Mouse (Mus musculus): ENCODE data around the gene Usp4.

The Usp4 gene

DNA sequence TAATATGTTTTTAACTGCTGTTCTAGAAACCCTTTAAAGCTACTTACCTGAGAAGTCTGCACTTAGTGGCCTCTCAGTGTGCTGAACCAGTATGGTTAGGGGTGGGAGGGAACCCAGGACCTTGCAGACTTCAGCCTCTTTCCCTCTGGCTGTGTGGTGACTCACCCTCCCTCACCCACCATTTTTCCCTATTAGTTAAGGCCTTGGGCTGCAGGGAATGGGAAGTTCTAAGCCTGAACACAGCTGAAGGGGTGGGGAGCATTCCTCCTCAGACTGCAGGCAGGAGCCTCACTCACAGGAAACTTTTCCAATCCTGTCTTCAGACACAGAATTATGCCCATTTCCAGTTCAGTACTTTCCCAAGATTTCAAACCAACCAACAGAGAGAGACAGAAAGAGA, 5.9 kb upstream of the Usp4 start:
- DNase-seq (ENCODE audit: low spot score in 2 of 2): no peak

DNA sequence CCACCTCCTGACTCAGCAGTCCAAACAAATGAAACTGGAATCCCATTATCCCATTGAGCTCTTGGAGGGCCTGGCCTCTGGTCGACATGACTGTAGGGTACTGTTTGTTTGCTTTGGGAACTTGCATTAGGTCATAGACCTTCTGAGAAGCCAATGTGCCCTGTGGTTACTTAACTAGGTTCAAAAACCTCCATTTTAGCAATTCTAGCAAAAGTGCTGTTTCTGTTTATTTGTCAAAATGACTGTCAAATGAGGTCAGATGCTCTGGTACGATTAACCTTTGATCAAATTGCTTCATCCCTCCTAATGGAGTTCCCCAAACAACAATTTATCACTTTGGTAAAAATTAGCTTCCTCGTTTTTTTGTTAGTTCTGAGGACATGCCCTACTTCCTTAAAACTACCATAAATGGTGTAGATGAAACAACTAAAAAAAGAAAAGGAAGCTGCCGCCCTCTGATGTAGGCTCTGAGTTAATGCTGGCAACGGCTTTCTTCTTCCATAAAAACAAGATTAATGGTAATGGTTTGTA, 5.3 kb upstream of the Usp4 start:
- peak in 1 of 2 experiments; percentile 37 for DNase-seq (ENCODE audit: low spot score in 2 of 2)

DNA sequence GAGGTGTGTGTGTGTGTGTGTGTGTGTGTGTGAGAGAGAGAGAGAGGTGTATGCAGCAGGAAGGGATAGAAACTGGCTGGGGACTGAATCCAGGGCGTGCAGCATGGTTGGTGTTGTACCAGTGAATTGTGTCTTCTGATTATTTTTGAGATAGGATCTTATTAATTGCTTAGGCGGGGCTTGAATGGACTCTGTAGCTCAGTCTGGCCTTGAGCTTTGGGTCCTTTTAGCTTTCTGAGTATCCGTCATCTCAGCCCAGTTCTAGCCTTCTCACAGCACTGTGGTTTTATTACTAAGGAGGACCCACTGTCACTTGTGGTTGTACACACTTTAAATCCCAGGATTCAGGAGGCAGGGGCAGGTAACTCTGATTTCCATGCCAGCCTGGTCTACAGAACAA, 4.3 kb upstream of the Usp4 start:
- DNase-seq (ENCODE audit: low spot score in 2 of 2): no peak

DNA sequence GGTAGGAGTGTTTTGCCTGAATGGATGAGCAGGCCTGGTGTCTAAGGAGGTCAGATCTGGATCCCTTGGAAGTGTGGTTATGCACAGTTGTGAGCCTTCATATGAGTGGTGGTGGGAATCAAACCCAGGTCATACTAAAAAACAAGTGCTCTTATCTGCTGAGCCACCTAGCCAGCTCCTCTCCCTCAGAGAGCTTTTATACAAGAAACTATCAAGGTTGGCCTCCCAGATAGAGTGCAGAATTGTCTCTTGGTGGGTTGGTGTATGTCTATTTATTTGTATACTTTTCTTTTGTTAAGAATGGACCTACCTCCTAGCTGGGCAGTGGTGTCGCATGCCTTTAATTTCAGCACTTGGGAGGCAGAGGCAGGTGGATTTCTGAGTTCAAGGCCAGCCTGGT, 3.8 kb upstream of the Usp4 start:
- no peak for DNase-seq (ENCODE audit: low spot score in 2 of 2)

DNA sequence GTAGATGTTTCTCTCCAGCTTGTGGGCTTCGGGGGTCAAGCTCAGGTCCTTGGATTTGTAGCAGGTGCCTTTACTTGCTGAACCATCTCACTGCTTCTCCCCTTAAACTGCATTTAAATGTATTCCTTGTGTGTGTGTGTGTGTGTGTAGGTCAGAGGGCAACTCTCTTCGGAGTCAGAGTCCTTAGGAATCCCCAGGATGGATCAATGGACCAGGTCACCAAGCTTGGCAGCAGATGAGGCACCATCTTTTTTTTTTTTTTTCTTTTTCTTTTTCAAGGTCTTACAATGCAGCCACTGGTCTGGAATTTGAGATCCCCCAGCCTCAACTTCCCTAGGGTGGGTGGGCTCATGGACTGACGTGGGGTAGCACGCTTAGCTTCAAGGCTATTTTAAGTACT, 3.2 kb upstream of the Usp4 start:
- DNase-seq (ENCODE audit: low spot score in 2 of 2): no peak

DNA sequence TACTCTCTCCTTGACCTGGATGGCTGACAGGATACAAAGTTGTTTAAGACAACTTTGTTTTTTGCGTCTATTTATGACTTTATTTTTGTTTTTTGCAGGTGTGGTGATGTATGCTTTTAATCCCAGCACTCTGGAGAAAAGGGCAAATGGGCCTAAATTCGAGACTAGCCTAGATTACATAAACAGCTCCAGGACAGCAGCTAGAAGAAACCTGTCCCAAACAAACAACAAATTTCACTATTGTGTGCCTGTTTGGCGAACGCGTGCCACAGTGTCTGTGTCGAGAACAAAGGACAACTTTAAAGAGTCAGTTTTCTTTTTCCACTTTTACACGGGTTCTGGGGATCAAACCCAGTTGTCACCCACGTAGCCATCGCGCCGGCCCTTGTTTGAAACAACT, 629 bp upstream of the Usp4 start:
- DNase-seq (ENCODE audit: low spot score in 2 of 2): no peak

DNA sequence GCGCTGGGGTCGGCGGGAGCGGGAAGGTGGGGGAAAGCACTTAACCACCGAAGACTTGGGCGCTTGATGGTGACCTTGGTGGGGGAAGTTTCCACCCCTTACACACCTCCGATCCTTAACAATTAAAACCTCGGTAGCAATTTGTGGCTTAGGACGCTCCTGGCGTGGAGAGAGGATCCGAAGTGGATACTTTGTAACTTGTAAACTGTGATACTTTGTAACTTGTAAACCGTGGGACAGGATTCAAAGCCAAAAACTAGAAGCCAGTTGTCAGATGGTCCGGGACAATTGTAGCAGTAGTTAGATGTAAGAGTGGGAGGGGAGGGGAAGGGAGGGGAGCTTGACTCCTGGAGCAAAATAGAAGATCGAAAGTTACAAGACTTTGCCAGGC, 632 bp downstream of the Usp4 start:
- DNase-seq (ENCODE audit: low spot score in 2 of 2): no peak

DNA sequence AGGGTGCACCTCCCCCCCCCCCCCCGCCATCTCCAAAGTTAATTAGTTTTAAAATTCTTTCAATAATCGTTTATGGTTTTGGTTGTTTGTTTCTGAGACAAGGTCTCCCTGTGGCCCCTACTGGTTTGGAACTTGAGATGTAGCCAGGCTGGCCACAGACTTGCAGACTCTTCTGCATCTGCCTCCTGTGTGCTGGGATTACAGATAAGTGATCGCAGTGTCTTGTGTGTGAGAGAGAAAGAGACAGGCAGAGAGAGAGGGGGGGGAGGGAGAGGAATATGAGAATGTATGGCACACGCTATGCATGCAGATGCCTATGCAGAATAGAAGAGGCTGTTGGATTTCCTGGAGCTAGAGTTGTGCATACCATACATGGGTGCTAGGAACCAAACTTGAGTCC, 2.1 kb downstream of the Usp4 start:
- DNase-seq (ENCODE audit: low spot score in 2 of 2): no peak

DNA sequence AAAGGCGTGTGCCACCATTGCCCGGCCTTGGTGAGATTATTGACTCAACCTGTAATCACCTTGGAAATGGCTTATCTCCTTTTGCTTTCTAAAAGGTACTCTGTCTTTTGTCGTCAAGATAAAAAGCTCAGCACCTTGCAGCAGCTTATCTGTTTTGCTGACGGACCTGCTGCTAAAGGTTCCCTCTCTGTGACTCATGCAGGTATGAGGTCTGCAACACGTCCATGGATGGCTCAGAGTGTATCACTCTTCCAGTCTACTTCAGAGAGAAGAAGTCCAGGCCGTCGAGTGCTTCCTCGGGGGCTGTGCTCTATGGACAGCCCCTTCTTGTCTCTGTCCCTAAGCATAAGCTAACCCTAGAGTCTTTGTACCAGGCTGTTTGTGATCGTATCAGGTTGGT, 30.6 kb downstream of the Usp4 start:
- DNase-seq (ENCODE audit: low spot score in 2 of 2): no peak

DNA sequence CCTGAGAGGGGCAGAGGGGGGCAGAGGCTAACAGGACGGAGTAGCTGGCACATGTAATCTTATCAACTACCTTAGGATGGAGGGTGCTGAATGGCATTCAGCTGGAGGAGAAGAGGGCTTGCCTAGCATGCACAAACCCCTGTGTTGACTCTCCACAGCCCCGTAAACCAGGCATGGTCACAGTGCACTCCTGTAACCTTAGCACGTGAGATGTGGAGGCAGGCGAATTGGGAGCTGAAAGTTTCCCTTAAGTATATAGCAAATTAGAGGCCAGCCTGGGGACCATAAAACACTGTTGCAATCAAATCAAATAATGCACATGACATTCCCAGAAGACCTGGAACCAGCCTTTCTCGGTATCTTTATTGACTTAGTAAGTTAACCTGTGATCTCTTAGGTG, 31.1 kb downstream of the Usp4 start:
- no peak for DNase-seq (ENCODE audit: low spot score in 2 of 2)

DNA sequence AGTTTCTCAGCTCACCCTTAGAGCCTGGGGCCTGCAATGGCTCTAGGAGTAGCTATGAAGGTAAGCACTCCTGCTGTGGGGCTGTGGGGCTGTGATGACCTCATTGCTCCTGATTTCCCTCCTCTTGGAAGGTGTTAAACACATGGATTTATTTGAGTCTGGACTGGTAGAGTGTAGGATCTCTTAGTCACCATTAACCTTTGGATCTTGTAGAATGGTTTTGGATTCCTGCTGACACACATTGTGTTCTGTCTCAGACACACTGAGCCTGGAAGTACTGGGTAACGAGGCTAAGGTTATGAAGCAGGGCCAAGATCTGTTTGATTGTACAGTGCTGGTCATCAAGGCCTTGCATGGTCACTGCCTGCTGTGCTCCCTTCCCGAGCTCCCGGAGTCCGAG, 31.6 kb downstream of the Usp4 start:
- DNase-seq (ENCODE audit: low spot score in 2 of 2): no peak

DNA sequence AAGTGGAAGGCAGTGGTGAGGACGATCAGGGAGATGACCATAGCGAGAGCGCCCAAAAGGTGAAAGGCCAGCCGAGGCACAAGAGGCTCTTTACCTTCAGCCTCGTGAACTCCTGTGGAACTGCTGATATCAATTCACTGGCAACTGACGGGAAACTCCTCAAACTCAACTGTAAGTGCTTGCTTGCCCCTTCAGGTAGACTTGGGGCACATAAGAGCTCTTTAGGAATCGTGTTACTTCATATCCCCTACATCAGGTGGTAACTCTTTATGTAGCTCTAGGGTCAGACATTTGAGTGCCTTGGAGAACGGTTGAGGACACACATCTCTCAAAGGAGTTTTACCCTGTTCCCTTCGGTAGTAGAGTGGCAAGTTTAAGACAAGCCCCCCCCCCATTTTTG, 33.7 kb downstream of the Usp4 start:
- no peak for DNase-seq (ENCODE audit: low spot score in 2 of 2)

DNA sequence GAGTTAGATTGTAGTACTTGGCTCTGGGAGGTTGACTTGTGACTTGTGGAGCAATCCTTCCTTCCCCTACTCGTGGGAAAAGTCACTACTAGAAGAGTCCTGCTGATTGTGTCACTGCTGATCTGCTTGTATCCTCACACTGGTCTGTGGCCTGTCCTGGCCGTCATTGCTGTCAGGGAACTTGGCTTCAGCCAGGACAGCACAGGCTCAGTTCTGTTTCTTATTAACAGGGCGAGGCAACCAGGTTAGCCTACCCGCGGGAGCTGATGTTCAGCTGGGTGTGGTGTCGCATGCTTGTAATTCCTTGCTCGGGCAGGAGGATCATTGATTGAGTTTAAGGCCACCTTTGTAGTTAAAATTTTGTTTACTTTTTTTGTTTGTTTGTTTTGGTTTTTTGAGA, 37.4 kb downstream of the Usp4 start:
- DNase-seq (ENCODE audit: low spot score in 2 of 2): no peak

DNA sequence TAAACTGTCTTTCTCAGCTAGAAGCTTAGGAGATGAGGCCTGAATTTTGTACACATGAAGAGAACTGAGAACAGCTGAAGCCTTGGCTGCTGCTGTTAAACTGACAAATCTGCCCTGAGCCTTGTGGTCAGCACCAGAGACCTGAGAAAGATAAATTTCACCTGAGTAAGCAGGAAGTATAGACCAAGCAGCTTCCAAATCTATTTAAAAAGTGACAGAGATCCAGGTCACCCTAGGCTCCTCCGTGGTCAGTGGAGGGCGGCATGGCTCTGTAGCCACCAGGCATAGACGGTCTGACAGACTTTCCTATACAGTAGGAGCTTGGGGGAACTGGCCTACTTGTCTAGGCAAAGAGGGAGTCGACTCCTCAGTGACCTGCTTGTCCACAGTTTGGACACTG, 39.2 kb downstream of the Usp4 start:
- no peak for DNase-seq (ENCODE audit: low spot score in 2 of 2)

DNA sequence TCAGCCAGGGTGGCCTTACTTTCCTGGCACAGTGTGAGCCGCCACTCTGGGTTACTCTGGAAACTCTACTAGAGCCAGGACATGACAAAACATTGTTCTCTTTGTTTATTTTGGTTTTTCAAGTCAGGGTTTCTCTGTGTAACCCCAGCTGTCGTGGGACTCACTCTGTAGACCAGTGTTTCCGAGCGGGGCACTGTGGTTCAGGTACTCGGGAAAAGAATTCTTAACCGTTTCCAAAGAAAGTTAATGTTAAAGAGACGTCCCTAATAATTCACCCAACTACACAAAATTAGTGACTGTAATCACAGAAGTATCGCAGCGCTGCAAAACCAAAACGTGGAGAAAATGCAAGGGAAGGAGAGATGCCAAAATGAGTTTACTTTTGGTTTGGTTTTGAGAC, 40.9 kb downstream of the Usp4 start:
- DNase-seq (ENCODE audit: low spot score in 2 of 2): no peak

DNA sequence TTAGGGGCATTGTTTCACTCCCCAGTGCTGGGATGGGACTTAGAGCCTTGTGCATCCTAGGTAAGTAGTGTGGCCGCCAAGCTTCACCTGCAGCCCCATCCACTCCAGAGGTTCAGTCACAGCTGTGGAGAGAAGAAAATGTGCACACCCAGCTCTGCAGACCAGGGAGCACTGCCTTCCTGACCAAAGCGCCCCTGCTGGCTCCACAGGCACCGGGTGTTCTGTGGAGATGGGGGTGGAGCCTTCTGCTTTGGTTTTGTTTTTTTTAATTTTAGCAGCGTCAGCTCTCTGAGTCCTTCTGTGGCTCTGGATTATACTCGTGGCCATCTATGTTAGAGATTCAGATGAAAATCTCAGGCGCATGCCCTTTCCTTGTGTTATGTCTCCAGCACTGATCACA, 41.6 kb downstream of the Usp4 start:
- DNase-seq (ENCODE audit: low spot score in 2 of 2): no peak

DNA sequence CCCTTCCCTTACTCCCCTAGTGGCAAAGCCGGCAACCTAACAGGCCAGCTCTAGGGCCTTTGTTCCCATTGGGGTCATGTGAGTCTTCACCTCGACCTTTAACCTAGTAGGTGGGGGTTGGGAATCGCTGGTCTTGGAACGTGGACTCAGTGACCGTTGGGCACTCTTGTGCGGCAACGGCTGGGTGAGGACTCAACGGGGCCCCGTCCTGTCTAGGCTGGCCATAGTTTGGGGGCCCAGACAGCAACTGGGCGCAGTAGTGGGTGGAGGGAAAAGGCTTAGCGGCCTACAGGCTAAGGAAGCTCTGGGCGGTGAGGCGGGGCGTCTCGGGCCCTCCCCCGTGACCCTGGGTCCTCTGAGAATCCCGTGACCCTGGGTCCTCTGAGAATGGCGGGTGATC, 45.0 kb downstream of the Usp4 start, which contains the start of gene 1700102P08Rik:
Gene 1700102P08Rik, plus strand, starts transcription at position 130 of the 400 bp plus-strand sequence.
- DNase-seq (ENCODE audit: low spot score in 2 of 2): no peak

DNA sequence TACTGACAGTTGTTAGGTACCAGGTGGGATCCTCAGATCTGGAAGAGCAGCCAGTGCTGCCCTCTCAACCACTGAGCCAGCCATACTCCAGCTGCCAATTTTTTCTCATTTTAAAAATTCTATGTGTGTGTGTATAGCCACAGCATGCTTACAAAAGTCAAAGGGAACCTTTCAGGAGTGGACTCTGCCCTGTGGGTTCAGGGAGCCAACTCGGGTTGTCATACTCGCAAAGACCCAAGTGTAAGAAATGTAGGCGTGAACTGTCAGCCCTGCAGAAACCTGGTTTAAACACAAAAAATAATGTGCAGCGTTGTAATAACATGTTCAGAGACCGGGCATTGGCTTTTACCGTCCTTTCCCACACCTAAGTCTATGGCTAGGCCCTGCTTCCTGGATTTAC, 46.5 kb downstream of the Usp4 start:
- no peak for DNase-seq (ENCODE audit: low spot score in 2 of 2)

DNA sequence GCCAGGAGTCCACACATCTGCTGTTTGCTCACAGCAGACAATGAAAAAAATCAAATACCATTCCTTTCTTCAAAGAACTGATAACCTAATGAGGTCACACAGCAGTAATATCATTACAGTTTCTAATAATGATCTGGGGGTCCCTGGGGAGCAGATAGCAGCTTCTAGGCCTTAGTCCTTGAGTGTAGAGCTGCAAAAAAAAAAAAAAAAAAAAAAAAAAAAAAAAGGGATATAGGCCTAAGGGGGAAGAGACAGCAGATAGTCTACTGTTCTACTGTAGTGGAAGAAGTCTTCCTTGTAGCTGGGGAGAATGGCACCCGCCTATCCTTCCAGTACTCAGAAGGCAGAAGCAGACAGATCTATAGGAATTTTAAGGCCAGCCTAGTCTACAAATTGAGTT, 47.8 kb downstream of the Usp4 start:
- no peak for DNase-seq (ENCODE audit: low spot score in 2 of 2)

DNA sequence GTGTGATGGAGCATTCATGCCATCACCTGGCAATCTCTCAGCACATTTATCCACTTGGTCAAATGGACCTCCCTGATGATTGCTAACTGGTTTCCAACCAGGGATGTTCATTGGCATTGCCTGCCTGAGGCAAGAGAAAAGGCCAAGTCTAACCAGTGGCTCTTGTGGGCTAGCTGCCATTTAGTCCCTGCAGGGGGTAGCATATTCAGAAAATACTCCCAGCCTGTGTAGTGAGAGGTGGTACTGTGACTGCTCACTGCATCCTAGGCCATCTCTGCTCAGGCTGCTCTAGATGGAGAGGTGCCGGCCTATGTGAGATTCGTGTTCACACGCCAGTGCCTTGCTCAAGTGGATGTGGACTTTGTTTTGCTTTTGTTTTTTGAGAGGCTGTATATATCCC, 50.7 kb downstream of the Usp4 start:
- DNase-seq (ENCODE audit: low spot score in 2 of 2): no peak

DNA sequence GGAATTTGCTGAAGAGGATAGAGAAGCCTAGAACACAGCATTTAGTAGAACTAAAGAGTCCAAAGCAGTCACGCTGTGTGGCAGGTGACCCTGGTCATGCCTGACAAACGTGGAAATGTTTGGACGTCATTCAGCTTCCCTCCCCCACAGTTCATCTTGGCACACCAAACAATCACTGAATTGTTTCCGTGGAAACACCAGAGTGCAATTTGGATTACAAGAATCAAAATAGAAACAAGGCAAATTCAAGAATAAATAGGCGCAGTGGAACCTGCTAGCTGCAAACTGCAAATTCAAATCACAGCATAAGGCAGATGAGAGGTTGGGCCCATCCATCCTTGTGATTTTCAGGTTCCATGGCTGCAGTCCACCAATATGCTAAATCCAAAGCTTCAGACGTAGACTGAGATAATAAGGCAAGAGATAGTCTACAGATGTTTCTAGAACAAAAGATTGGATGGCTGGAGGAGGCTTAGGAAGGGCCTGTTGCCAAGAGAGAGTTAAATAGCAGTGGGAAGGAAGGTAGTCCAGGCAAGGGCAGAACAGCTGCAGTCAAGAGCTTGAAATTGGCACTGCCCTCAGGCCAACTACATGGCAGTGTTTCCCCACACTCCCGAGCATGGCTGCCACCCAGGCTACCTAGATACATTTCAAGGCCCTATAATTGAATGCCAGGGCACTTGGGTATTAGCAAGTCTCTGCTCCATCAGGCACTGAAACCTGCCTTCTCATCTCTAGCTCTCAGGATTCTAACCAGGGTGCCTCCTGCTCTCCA, 53.7 kb downstream of the Usp4 start:
- no peak for DNase-seq (ENCODE audit: low spot score in 2 of 2)

DNA sequence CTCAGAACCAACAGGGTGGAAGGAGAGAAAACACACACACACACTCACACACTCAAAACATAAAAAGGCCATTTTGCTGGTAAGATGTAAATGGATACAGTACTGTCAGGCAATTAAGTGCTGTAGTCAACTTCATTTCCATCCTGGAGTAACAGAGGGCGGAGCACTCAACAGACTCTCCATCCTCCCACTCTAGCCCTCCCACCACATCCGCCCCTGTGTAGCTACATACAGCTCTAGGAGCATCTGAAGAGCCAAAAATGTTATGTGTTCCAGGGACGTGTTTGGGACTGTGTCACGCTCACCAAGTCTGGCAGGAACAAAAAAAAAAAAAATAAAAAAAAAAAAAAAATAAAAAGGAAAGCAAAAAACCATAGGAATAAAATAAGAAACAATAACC, 55.4 kb downstream of the Usp4 start:
- DNase-seq (ENCODE audit: low spot score in 2 of 2): no peak

DNA sequence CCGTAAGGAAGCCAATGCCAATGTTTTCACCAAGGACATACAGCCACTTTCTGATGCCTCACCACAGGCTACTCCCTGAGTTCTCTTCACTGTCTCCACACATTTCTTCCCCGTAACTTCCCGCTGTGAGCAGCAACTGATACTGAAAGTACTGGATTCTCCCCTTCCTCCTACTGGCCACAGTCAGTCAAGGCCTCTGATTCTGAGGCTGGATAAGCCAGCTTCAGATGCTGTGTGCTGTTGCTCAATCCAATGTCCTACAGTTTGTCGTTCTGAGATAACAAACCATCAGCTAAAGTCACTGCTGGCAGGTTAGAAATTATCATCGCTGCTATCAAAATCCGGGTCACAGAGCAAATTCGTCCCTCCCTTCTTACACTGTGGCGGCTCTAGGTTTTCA, 56.8 kb downstream of the Usp4 start:
- DNase-seq (ENCODE audit: low spot score in 2 of 2): no peak

DNA sequence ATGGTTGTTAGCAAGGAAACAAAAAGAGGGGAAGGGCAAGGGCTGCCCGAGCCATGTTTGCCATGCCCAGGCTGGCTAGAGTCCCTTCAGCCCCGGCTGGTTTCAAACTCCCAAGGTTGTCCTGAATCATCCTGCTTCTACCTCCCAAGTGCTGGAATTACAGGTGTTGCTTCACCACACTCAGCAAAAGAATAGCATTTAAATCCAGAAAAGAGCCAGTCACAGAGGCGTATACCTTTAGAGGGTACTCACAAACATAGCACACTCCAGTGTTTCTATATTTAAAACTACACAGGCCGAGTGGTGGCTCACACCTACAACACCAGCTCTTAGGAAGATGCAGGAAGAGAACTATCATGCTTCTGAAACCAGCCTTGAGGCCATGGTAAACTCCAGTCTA, 61.9 kb downstream of the Usp4 start:
- no peak for DNase-seq (ENCODE audit: low spot score in 2 of 2)
